Mouse (Mus musculus) midbrain, postnatal 0 days (tissue): ENCODE results near the gene Ppp1r9a. TPM values are rescaled to one million over a fixed set of nuclear protein-coding genes. Genes with fewer than 3 reads are reported as not detected.

Experiments
- ATAC-seq: fragments of 200-750 bp; cut with Nextera tagmentation; 2 replicates; pipeline ENCODE4 v1.8.0; 2017; ENCODE audit warnings: moderate number of reproducible peaks, mild to moderate bottlenecking, moderate TSS enrichment, moderate library complexity; ENCODE audit not compliant: low FRiP score
- DNase-seq: peaks from one replicate; pipeline ENCODE4 v3.0.0-alpha.2; 2015; ENCODE audit warnings: low spot score
- H3K27ac ChIP-seq: fragments of 300-500 bp; sonication (generic); 2 replicates; pipeline ENCODE4 v1.5.1; 2014; ENCODE audit warnings: low read depth, mild to moderate bottlenecking, low read length, mixed read lengths
- H3K27me3 ChIP-seq: fragments of 300-500 bp; sonication (generic); 2 replicates; pipeline ENCODE4 v1.6.1; 2014; ENCODE audit warnings: low read length, control low read depth, mixed read lengths; ENCODE audit not compliant: insufficient read depth
- H3K36me3 ChIP-seq: fragments of 300-500 bp; sonication (generic); 2 replicates; pipeline ENCODE4 v1.6.1; 2014; ENCODE audit warnings: low read length, control low read depth, mixed read lengths; ENCODE audit not compliant: insufficient read depth
- H3K4me1 ChIP-seq: fragments of 300-500 bp; sonication (generic); 2 replicates; pipeline ENCODE4 v1.6.1; 2014; ENCODE audit warnings: mild to moderate bottlenecking, control low read depth, antibody characterized with exemption, low read length, mixed read lengths; ENCODE audit not compliant: insufficient read depth
- H3K4me2 ChIP-seq: fragments of 300-500 bp; sonication (generic); 2 replicates; pipeline ENCODE4 v1.6.1; 2014; ENCODE audit warnings: low read depth, mild to moderate bottlenecking, low read length, mixed read lengths; ENCODE audit not compliant: poor library complexity, severe bottlenecking
- H3K4me3 ChIP-seq: fragments of 300-500 bp; sonication (generic); 2 replicates; pipeline ENCODE4 v1.5.1; 2014; ENCODE audit warnings: low read depth, mild to moderate bottlenecking, low read length, moderate library complexity
- H3K9ac ChIP-seq: fragments of 300-500 bp; sonication (generic); replicated peaks from 2 replicates; pipeline ENCODE4 v1.6.1; 2014; ENCODE audit warnings: mild to moderate bottlenecking, low read length, moderate library complexity, mixed read lengths; ENCODE audit not compliant: poor library complexity, severe bottlenecking
- H3K9me3 ChIP-seq: fragments of 300-500 bp; sonication (generic); 2 replicates; pipeline ENCODE4 v1.6.1; 2016; ENCODE audit warnings: low read length, control low read depth
- CTCF ChIP-seq: IDR thresholded peaks from 2 replicates; pipeline ENCODE4 v1.5.1; 2016; ENCODE audit warnings: antibody characterized with exemption, mild to moderate bottlenecking
- WGBS: fragments of 180-500 bp; shearing (Covaris S2); extraction: QIAGEN DNeasy Blood & Tissue Kit; methylation state at CpG from one replicate; pipeline ENCODE4 v1.1.7; 2014; 5-methylcytosine and 5-hydroxymethylcytosine counted together
- polyA plus RNA-seq: library from polyadenylated mRNA; unstranded; fragments of >200 nt; fragmentation: Nextera tagmentation; extraction: Ambion mirVana; gene quantifications from 2 replicates; pipeline ENCODE4 v1.2.1, GENCODE M21; 2015
- total RNA-seq: library from RNA; depleted of rRNA; stranded (reverse); fragments of >200 nt; gene quantifications from 2 replicates; pipeline ENCODE4 v1.2.3, GENCODE M21; 2014

Ppp1r9a gene
- total and polyA plus RNA-seq, 2 experiments from 2014 or later, result 43.6 to 66.3 TPM

DNA sequence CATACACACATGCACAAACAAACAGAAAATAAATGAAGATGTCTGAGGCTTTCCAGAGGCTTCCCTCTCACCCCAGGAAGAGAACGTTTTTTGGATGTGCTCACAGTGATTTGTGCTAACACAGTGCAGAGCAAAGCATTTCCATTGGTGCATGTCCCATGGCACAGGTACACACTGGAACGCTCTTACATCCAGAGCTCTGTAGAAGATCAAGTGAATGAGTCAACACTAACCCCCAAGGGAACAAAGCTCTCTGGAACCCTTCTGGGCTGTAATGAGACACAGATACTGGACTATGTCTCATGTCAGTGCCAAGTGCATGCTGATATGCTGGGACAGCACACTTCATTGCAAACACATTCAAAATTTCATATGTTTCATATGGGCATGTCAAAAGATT is 175.3 kb downstream of the Ppp1r9a start:
- Histone ChIP-seq H3K36me3 (0 out of 2 replicates have a peak, but pooled peaks cover 3% of the 10 kb centered on the region), H3K27ac (no peak overlapping the region), H3K4me3 (no peak overlapping the region), H3K4me1 (no peaks in the 10 kb centered on the region; the same call in 1 of the 2 replicates), H3K9me3 (no peaks in the 10 kb centered on the region), H3K9ac (no peak overlapping the region), H3K4me2 (no peak overlapping the region), H3K27me3 (no peaks in the 10 kb centered on the region)
- DNase-seq (no peak), ATAC-seq (no peak)
- no peak for TF ChIP-seq CTCF
- 82% methylated on average over 2 of the region's 2 CpGs for WGBS

GRCm38 (mm10) chr6:5079108-5079507 is 176.4 kb downstream of the Ppp1r9a start:
- H3K4me1 ChIP-seq, result no peaks in the 10 kb centered on the region; the same call in 1 of the 2 replicates
- H3K4me2 ChIP-seq, result no peak overlapping the region
- H3K36me3 ChIP-seq, result 0 out of 2 replicates have a peak, but pooled peaks cover 3% of the 10 kb centered on the region
- no peak for TF ChIP-seq CTCF
- no peak overlapping the region for H3K4me3 ChIP-seq
- DNase-seq (no peak), ATAC-seq (no peak)
- no peaks in the 10 kb centered on the region for H3K27me3 ChIP-seq
- WGBS, result 92% methylated on average over 1 of the region's 1 CpGs
- no peak overlapping the region for H3K27ac ChIP-seq
- H3K9me3 ChIP-seq, result no peaks in the 10 kb centered on the region
- no peak overlapping the region for H3K9ac ChIP-seq

DNA sequence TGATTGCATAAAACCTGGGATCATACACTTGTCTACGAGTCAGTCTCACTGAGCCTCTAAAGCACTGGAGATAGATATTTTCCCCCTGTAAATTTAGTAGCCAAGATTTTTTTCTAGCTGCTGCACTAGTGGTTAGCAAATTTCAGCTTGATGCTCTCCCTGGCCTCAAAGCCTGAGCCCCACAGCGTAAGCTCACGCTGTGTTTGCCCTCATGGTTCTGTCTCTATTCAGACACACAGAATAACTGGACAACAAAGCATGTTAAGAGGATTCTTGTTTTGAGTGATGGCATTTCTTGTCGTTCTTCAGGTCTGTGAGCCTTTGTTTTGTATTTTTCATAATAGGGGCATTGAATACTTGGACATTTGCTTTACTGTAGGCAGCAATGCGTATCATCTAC is 177.4 kb downstream of the Ppp1r9a start:
- Histone ChIP-seq H3K4me1 (no peaks in the 10 kb centered on the region; the same call in 1 of the 2 replicates), H3K9ac (no peak overlapping the region), H3K9me3 (no peaks in the 10 kb centered on the region), H3K36me3 (0 out of 2 replicates have a peak, but pooled peaks cover 3% of the 10 kb centered on the region), H3K27me3 (no peaks in the 10 kb centered on the region), H3K4me2 (no peak overlapping the region), H3K4me3 (no peak overlapping the region), H3K27ac (no peak overlapping the region)
- WGBS, result 38% methylated on average over 5 of the region's 5 CpGs
- no peak for ATAC-seq
- no peak for TF ChIP-seq CTCF
- DNase-seq, result no peak

GRCm38 (mm10) chr6:5080496-5080895 is 177.8 kb downstream of the Ppp1r9a start:
- WGBS, result 29% methylated on average over 5 of the region's 5 CpGs
- H3K36me3 ChIP-seq, result 0 out of 2 replicates have a peak, but pooled peaks cover 3% of the 10 kb centered on the region
- ATAC-seq, result no peak

DNA sequence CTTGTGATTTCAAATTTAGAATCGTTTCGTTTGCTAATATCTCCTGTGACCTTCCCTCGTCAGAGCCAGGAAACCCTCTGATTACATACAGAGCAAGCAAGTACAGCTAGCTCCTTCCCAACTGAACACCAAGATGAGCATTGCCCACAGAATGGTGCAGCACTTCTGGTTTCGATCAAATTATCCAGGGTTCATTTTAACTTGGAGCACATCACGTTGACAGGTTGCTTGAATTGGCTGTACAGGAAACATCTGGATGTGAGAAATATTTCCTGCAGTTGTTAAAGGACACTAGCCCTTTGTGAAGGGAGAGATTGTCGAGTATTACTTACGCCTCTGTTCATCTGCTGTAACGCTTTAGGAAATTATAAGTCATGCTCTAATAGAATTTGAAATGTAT is 178.4 kb downstream of the Ppp1r9a start:
- Histone ChIP-seq H3K9ac (no peak overlapping the region), H3K27ac (no peak overlapping the region), H3K9me3 (no peaks in the 10 kb centered on the region), H3K4me3 (no peak overlapping the region), H3K27me3 (no peaks in the 10 kb centered on the region), H3K4me1 (no peaks in the 10 kb centered on the region; the same call in 1 of the 2 replicates), H3K4me2 (no peak overlapping the region), H3K36me3 (0 out of 2 replicates have a peak, but pooled peaks cover 3% of the 10 kb centered on the region)
- TF ChIP-seq CTCF, result no peak
- WGBS, result 51% methylated on average over 8 of the region's 8 CpGs
- ATAC-seq, result no peak
- no peak for DNase-seq

More at GRCm38 (mm10) chr6:5080496-5080895, 177.8 kb downstream of the Ppp1r9a start:
- no peak for TF ChIP-seq CTCF
- H3K27me3 ChIP-seq, result no peaks in the 10 kb centered on the region
- H3K27ac ChIP-seq, result no peak overlapping the region
- H3K4me2 ChIP-seq, result no peak overlapping the region
- H3K9me3 ChIP-seq, result no peaks in the 10 kb centered on the region
- H3K4me3 ChIP-seq, result no peak overlapping the region
- H3K4me1 ChIP-seq, result no peaks in the 10 kb centered on the region; the same call in 1 of the 2 replicates
- DNase-seq, result no peak
- H3K9ac ChIP-seq, result no peak overlapping the region

DNA sequence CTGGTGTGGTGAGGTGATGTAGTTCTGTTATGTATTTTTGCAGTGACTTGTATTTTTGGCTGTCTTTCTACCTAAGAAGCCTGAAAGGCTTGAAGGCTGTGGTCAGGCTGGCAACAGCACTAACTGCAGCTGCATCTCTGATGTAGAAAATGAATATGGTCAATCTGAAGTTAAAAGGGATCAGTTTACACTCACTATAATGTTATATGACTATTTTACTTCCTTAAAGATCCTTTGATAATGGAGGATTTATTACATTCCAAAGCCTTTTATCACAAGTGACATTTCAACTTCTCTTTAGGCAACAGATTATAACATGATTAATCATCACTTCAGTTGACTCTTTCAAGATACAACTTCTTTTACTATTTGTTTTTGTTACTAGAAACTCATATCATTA is 179.4 kb downstream of the Ppp1r9a start:
- DNase-seq, result no peak
- no peak for TF ChIP-seq CTCF

More for the DNA sequence above, 179.4 kb downstream of the Ppp1r9a start:
- H3K36me3 ChIP-seq, result 0 out of 2 replicates have a peak, but pooled peaks cover 3% of the 10 kb centered on the region
- no peaks in the 10 kb centered on the region; the same call in 1 of the 2 replicates for H3K4me1 ChIP-seq
- H3K9ac ChIP-seq, result no peak overlapping the region
- H3K27ac ChIP-seq, result no peak overlapping the region
- no peak overlapping the region for H3K4me2 ChIP-seq
- no peaks in the 10 kb centered on the region for H3K9me3 ChIP-seq
- no peak overlapping the region for H3K4me3 ChIP-seq
- no peak for ATAC-seq
- no peaks in the 10 kb centered on the region for H3K27me3 ChIP-seq
